Mouse (Mus musculus) cerebellum, adult 2 months (tissue): ENCODE data around the gene Gmip.

ENCODE experiments used
- CTCF ChIP-seq: fragments of 200-500 bp; IDR thresholded peaks from 2 replicates; pipeline ENCODE4 v1.5.1; 2011; ENCODE audit warnings: low read depth, mild to moderate bottlenecking, control low read depth, low read length, moderate library complexity, borderline replicate concordance; ENCODE audit not compliant: insufficient read depth
- POLR2A ChIP-seq: fragments of 200-500 bp; IDR thresholded peaks from 2 replicates; pipeline ENCODE4 v1.6.1; 2011; ENCODE audit warnings: low read length, control low read depth, borderline replicate concordance; ENCODE audit not compliant: insufficient read depth

- TF ChIP-seq CTCF, result no peak
- no peak for TF ChIP-seq POLR2A
Observed at GRCm38 (mm10) chr8:69797661-69798060, 10.8 kb upstream of the Gmip start.
